Mouse (Mus musculus) kidney, adult 2 months (tissue): ENCODE results near the gene Slc30a3. TPM values are rescaled to one million over a fixed set of nuclear protein-coding genes. Genes with fewer than 3 reads are reported as not detected.

Source experiments
- DNase-seq: peaks from one replicate; pipeline ENCODE4 v3.0.0; 2021
- H3K27ac ChIP-seq: fragments of 200-500 bp; 2 replicates; pipeline ENCODE4 v1.5.1; 2012; ENCODE audit warnings: low read depth, low read length, control low read depth, inconsistent platforms; ENCODE audit not compliant: insufficient read depth
- H3K27me3 ChIP-seq: fragments of 200-500 bp; replicated peaks from 2 replicates; pipeline ENCODE4 v1.6.1; 2012; ENCODE audit warnings: mild to moderate bottlenecking, moderate library complexity, low read length, inconsistent platforms; ENCODE audit not compliant: control insufficient read depth, insufficient read depth
- H3K36me3 ChIP-seq: fragments of 200-500 bp; 2 replicates; pipeline ENCODE4 v1.6.1; 2012; ENCODE audit warnings: mild to moderate bottlenecking, moderate library complexity, low read length, inconsistent platforms; ENCODE audit not compliant: control insufficient read depth, insufficient read depth
- H3K4me1 ChIP-seq: fragments of 200-500 bp; 2 replicates; pipeline ENCODE4 v1.6.1; 2011; ENCODE audit warnings: low read length; ENCODE audit not compliant: control insufficient read depth, insufficient read depth
- H3K4me3 ChIP-seq: fragments of 200-500 bp; 2 replicates; pipeline ENCODE4 v1.5.1; 2011; ENCODE audit warnings: mild to moderate bottlenecking, low read depth, low read length, control low read depth; ENCODE audit not compliant: insufficient read depth
- CTCF ChIP-seq: fragments of 200-500 bp; conservative IDR thresholded peaks from 2 replicates; pipeline ENCODE4 v1.5.1; 2011; ENCODE audit warnings: low read depth, mild to moderate bottlenecking, control low read depth, low read length, moderate library complexity, mixed read lengths; ENCODE audit not compliant: insufficient read depth, insufficient read length
- POLR2A ChIP-seq: fragments of 200-500 bp; IDR thresholded peaks from one replicate; pipeline ENCODE4 v1.6.1; 2011; ENCODE audit warnings: low read depth, low read length, control low read depth
- WGBS: fragments of 180-500 bp; shearing (Covaris S2); methylation state at CpG from one replicate; pipeline ENCODE4 v1.1.7; 2018; 5-methylcytosine and 5-hydroxymethylcytosine counted together
- polyA plus RNA-seq: library from polyadenylated mRNA; depleted of rRNA; stranded (reverse); fragments of >200 nt; gene quantifications from 2 replicates; pipeline ENCODE4 v1.2.3, GENCODE M21; 2012

Gene Slc30a3
- polyA plus RNA-seq, 1 experiment = 0.14 TPM

GRCm38 (mm10) chr5:31137658-31138057 is 29.6 kb upstream of the Slc30a3 start:
- 1% methylated on average over 13 of the region's 13 CpGs for WGBS

GRCm38 (mm10) chr5:31136730-31137424 is 28.8 kb upstream of the Slc30a3 start:
- no peaks in the 10 kb centered on the region for H3K4me1 ChIP-seq
- no peaks in the 10 kb centered on the region; the same call in 1 of the 2 replicates for H3K36me3 ChIP-seq
- no peaks in the 10 kb centered on the region for H3K27me3 ChIP-seq
- DNase-seq = no peak
- WGBS = 1% methylated on average over 33 of the region's 33 CpGs
- TF ChIP-seq POLR2A (no peak), CTCF (no peak)
- no peak overlapping the region for H3K4me3 ChIP-seq
- H3K27ac ChIP-seq = no peak overlapping the region

More at GRCm38 (mm10) chr5:31137658-31138057, 29.6 kb upstream of the Slc30a3 start:
- Histone ChIP-seq H3K27me3 (no peaks in the 10 kb centered on the region), H3K4me3 (no peak overlapping the region), H3K27ac (no peak overlapping the region), H3K36me3 (no peaks in the 10 kb centered on the region; the same call in 1 of the 2 replicates), H3K4me1 (no peaks in the 10 kb centered on the region)
- DNase-seq = no peak
- no peak for TF ChIP-seq CTCF
- TF ChIP-seq POLR2A = no peak

- no peak for DNase-seq
- WGBS = 41% methylated on average over 5 of the region's 5 CpGs
These were observed 18.0 kb upstream of the Slc30a3 start for GRCm38 (mm10) chr5:31126050-31126449.

GRCm38 (mm10) chr5:31123481-31123880 is 15.4 kb upstream of the Slc30a3 start:
- DNase-seq = no peak
- 40% methylated on average over 2 of the region's 2 CpGs for WGBS
- no peaks in the 10 kb centered on the region for H3K36me3 ChIP-seq
- H3K27ac ChIP-seq = no peak overlapping the region
- no peak overlapping the region for H3K4me3 ChIP-seq
- TF ChIP-seq POLR2A (no peak), CTCF (no peak)
- H3K4me1 ChIP-seq = no peaks in the 10 kb centered on the region
- no peaks in the 10 kb centered on the region for H3K27me3 ChIP-seq

More at GRCm38 (mm10) chr5:31126050-31126449, 18.0 kb upstream of the Slc30a3 start:
- Histone ChIP-seq H3K36me3 (no peaks in the 10 kb centered on the region), H3K27me3 (no peaks in the 10 kb centered on the region), H3K27ac (no peak overlapping the region), H3K4me3 (no peak overlapping the region), H3K4me1 (no peaks in the 10 kb centered on the region)
- TF ChIP-seq CTCF (no peak), POLR2A (no peak)

GRCm38 (mm10) chr5:31121111-31121510 is 13.1 kb upstream of the Slc30a3 start:
- Histone ChIP-seq H3K27ac (no peak overlapping the region), H3K36me3 (no peaks in the 10 kb centered on the region), H3K4me3 (no peak overlapping the region), H3K27me3 (no peaks in the 10 kb centered on the region), H3K4me1 (no peaks in the 10 kb centered on the region)
- no peak for DNase-seq
- TF ChIP-seq POLR2A (no peak), CTCF (no peak)
- 76% methylated on average over 8 of the region's 8 CpGs for whole genome bisulfite sequencing

- Histone ChIP-seq H3K4me1 (no peaks in the 10 kb centered on the region), H3K36me3 (no peaks in the 10 kb centered on the region), H3K27me3 (no peaks in the 10 kb centered on the region), H3K4me3 (no peak overlapping the region), H3K27ac (no peak overlapping the region)
- 26% methylated on average over 10 of the region's 10 CpGs for WGBS
- TF ChIP-seq POLR2A = no peak
- no peak for TF ChIP-seq CTCF
- no peak for DNase-seq
These were observed 8.9 kb upstream of the Slc30a3 start for GRCm38 (mm10) chr5:31116912-31117311.

GRCm38 (mm10) chr5:31116354-31116753 is 8.3 kb upstream of the Slc30a3 start, which contains the start of gene Trim54:
Gene Trim54 (plus strand): TSS chr5:31116712.
- 24% methylated on average over 3 of the region's 3 CpGs for WGBS
- no peak for TF ChIP-seq CTCF
- no peak for TF ChIP-seq POLR2A
- H3K4me1 ChIP-seq = no peaks in the 10 kb centered on the region
- no peaks in the 10 kb centered on the region for H3K27me3 ChIP-seq
- H3K36me3 ChIP-seq = no peaks in the 10 kb centered on the region
- no peak for DNase-seq
- H3K4me3 ChIP-seq = no peak within 1 kb of the TSS
- H3K27ac ChIP-seq = no peak within 1 kb of the TSS
